Mouse (Mus musculus): ENCODE measurements at regions not wholly inside any gene's neighbourhood (a gene's known extent, or its start where the extent isn't known, plus 50 kb on each side); places are given as distances from the start of the nearest gene placed in this dataset.

- Histone ChIP-seq H3K27ac (no peak overlapping the region), H3K4me1 (replicated peaks; ENCODE audit: control insufficient read depth in 2 of 2, insufficient read depth in 2 of 2, low read length in 1 of 2) (no peaks in the 10 kb centered on the region), H3K4me3 (ENCODE audit: insufficient read depth in 1 of 2, low read depth in 2 of 2, low read length in 2 of 2) (no peak overlapping the region), H3K9me3 (ENCODE audit: control insufficient read depth, low read length) (no peaks in the 10 kb centered on the region), H3K27me3 (ENCODE audit: control insufficient read depth, insufficient read depth, low read length) (no peaks in the 10 kb centered on the region), H3K36me3 (replicated peaks; ENCODE audit: control insufficient read depth, insufficient read depth, low read depth) (no peaks in the 10 kb centered on the region), H3K4me2 (ENCODE audit: low read depth) (no peak overlapping the region), H3K9ac (replicated peaks) (no peak overlapping the region)
- ATAC-seq (ENCODE audit: insufficient read depth) (no peak), DNase-seq (ENCODE audit: low read depth in 3 of 3, low spot score in 3 of 3) (no peak)
- TF ChIP-seq EP300 (IDR thresholded peaks at IDR 0.05; ENCODE audit: low read depth) (no peak), CTCF (IDR thresholded peaks at IDR 0.05; ENCODE audit: low read depth) (no peak)
- 39% methylated on average over 6 of the region's 6 CpGs for WGBS (ENCODE audit: insufficient replicate concordance)
Measured at GRCm38 (mm10) chr1:33201571-33202189, 467.9 kb downstream of the Prim2 start.

- Histone ChIP-seq H3K4me3 (ENCODE audit: insufficient read depth in 1 of 2, low read depth in 2 of 2, low read length in 2 of 2) (no peak overlapping the region), H3K9me3 (ENCODE audit: control insufficient read depth, low read length) (no peaks in the 10 kb centered on the region), H3K36me3 (replicated peaks; ENCODE audit: control insufficient read depth, insufficient read depth, low read depth) (no peaks in the 10 kb centered on the region), H3K4me1 (replicated peaks; ENCODE audit: control insufficient read depth in 2 of 2, insufficient read depth in 2 of 2, low read length in 1 of 2) (no peaks in the 10 kb centered on the region), H3K9ac (replicated peaks) (no peak overlapping the region), H3K27ac (no peak overlapping the region), H3K27me3 (ENCODE audit: control insufficient read depth, insufficient read depth, low read length) (no peaks in the 10 kb centered on the region), H3K4me2 (ENCODE audit: low read depth) (no peak overlapping the region)
- DNase-seq (ENCODE audit: low read depth in 3 of 3, low spot score in 3 of 3): no peak
- WGBS (ENCODE audit: insufficient replicate concordance): 49% methylated on average over 2 of the region's 2 CpGs
- TF ChIP-seq CTCF (IDR thresholded peaks at IDR 0.05; ENCODE audit: low read depth) (no peak), EP300 (IDR thresholded peaks at IDR 0.05; ENCODE audit: low read depth) (no peak)
- ATAC-seq (ENCODE audit: insufficient read depth): no peak
Measured at GRCm38 (mm10) chr1:33195114-33195513, 474.5 kb downstream of the Prim2 start.

- no peaks in the 10 kb centered on the region for H3K36me3 ChIP-seq (replicated peaks; ENCODE audit: control insufficient read depth, insufficient read depth, low read depth)
- H3K27me3 ChIP-seq (ENCODE audit: control insufficient read depth, insufficient read depth, low read length): no peaks in the 10 kb centered on the region
- 55% methylated on average over 10 of the region's 10 CpGs for WGBS (ENCODE audit: insufficient replicate concordance)
- no peak overlapping the region for H3K4me3 ChIP-seq (ENCODE audit: insufficient read depth in 1 of 2, low read depth in 2 of 2, low read length in 2 of 2)
- H3K4me2 ChIP-seq (ENCODE audit: low read depth): no peak overlapping the region
- H3K9ac ChIP-seq (replicated peaks): no peak overlapping the region
- no peaks in the 10 kb centered on the region for H3K9me3 ChIP-seq (ENCODE audit: control insufficient read depth, low read length)
- ATAC-seq (ENCODE audit: insufficient read depth): no peak
- H3K4me1 ChIP-seq (replicated peaks; ENCODE audit: control insufficient read depth in 2 of 2, insufficient read depth in 2 of 2, low read length in 1 of 2): no peaks in the 10 kb centered on the region
- no peak for DNase-seq (ENCODE audit: low read depth in 3 of 3, low spot score in 3 of 3)
- no peak overlapping the region for H3K27ac ChIP-seq
- TF ChIP-seq EP300 (IDR thresholded peaks at IDR 0.05; ENCODE audit: low read depth) (no peak), CTCF (IDR thresholded peaks at IDR 0.05; ENCODE audit: low read depth) (no peak)
Measured at GRCm38 (mm10) chr1:33174646-33175435, 494.8 kb downstream of the Prim2 start.

- H3K36me3 ChIP-seq (replicated peaks; ENCODE audit: control insufficient read depth, insufficient read depth, low read depth): no peaks in the 10 kb centered on the region
- TF ChIP-seq CTCF (IDR thresholded peaks at IDR 0.05; ENCODE audit: low read depth) (no peak), EP300 (IDR thresholded peaks at IDR 0.05; ENCODE audit: low read depth) (no peak)
- no peaks in the 10 kb centered on the region for H3K4me1 ChIP-seq (replicated peaks; ENCODE audit: control insufficient read depth in 2 of 2, insufficient read depth in 2 of 2, low read length in 1 of 2)
- DNase-seq (ENCODE audit: low read depth in 3 of 3, low spot score in 3 of 3) (no peak), ATAC-seq (ENCODE audit: insufficient read depth) (no peak)
- no peak overlapping the region for H3K9ac ChIP-seq (replicated peaks)
- no peak overlapping the region for H3K27ac ChIP-seq
- WGBS (ENCODE audit: insufficient replicate concordance): 59% methylated on average over 7 of the region's 7 CpGs
- no peak overlapping the region for H3K4me2 ChIP-seq (ENCODE audit: low read depth)
- H3K9me3 ChIP-seq (ENCODE audit: control insufficient read depth, low read length): no peaks in the 10 kb centered on the region
- no peak overlapping the region for H3K4me3 ChIP-seq (ENCODE audit: insufficient read depth in 1 of 2, low read depth in 2 of 2, low read length in 2 of 2)
- H3K27me3 ChIP-seq (ENCODE audit: control insufficient read depth, insufficient read depth, low read length): no peaks in the 10 kb centered on the region
Measured at GRCm38 (mm10) chr1:33136991-33137390, 532.6 kb downstream of the Prim2 start.

GRCm38 (mm10) chr1:33130351-33130750 lies 539.2 kb downstream of the Prim2 start:
- TF ChIP-seq EP300 (IDR thresholded peaks at IDR 0.05; ENCODE audit: low read depth): no peak
- DNase-seq (ENCODE audit: low read depth in 3 of 3, low spot score in 3 of 3) (no peak), ATAC-seq (ENCODE audit: insufficient read depth) (no peak)
- H3K9ac ChIP-seq (replicated peaks): no peak overlapping the region
- no peaks in the 10 kb centered on the region for H3K4me1 ChIP-seq (replicated peaks; ENCODE audit: control insufficient read depth in 2 of 2, insufficient read depth in 2 of 2, low read length in 1 of 2)
- no peaks in the 10 kb centered on the region for H3K27me3 ChIP-seq (ENCODE audit: control insufficient read depth, insufficient read depth, low read length)
- 59% methylated on average over 1 of the region's 1 CpGs for WGBS (ENCODE audit: insufficient replicate concordance)
- H3K9me3 ChIP-seq (ENCODE audit: control insufficient read depth, low read length): no peaks in the 10 kb centered on the region
- no peak overlapping the region for H3K4me3 ChIP-seq (ENCODE audit: insufficient read depth in 1 of 2, low read depth in 2 of 2, low read length in 2 of 2)
- H3K4me2 ChIP-seq (ENCODE audit: low read depth): no peak overlapping the region
- H3K36me3 ChIP-seq (replicated peaks; ENCODE audit: control insufficient read depth, insufficient read depth, low read depth): no peaks in the 10 kb centered on the region
- H3K27ac ChIP-seq: no peak overlapping the region
